Mouse (Mus musculus) frontal cortex, postnatal 10 days (tissue): ENCODE results near the gene Tsga10.
"Not testable (repeated sequence)": the region's sequence is repeated elsewhere in the genome, so short reads cannot be mapped to it uniquely, and the experiment has no call there.

Experiments
- DNase-seq, 2 experiments: peaks; one replicate each; pipeline ENCODE4 v3.0.0; 2022; ENCODE audit warnings: low spot score in 2 of 2, mixed read lengths in 1 of 2

Gene Tsga10

DNA sequence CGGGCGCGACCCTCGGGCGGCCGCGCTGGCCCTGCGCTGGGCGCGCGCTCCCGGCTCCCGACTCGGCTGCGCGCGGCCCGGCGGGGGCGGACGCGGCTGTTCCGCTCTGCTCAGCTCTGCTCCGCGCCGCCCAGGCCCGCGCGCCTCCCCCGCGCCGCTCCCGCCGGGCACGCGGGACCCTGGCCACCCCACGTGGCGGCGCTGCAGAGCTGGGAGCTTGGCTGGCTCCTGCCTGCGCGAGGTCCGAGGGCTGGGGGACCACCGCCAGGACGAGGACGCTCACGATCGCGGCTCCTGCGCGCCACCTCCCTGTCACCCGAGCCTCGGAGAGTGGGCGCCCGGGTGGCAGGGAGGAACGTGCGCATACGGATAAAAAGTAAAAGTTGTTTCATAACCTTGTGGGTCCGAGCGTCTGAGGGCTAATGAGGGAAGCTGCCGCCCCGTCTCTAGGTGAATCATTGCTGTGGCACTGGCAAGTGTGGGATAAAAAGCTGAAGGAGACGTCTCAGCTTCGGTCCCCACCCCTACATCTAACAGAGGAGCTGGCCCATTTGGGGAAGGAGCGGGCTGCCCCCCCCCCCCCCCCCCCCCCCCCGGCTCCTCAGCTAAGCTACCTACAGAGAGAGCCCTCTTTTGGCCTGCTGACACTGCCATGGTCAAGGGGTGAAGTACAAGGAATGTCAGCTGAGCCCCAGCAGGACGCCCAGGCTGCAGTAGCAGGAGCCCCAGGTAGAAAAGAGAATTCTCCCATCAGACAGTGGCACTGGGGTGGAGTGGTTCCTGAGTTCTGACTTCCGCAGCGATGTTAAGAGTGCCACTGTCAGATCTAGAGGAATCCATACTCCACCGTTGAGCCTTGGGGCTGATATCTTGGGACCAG lies 146.2 kb downstream of the Tsga10 start, which contains the start of gene 2010300C02Rik:
Gene 2010300C02Rik, minus strand, starts transcription at position 325 of the 880 bp plus-strand sequence.
- peak; percentile 66 to 80 for DNase-seq

- no peak for DNase-seq
These were observed 147.1 kb downstream of the Tsga10 start for GRCm38 (mm10) chr1:37719030-37719723.

- no peak for DNase-seq
These were observed 147.7 kb downstream of the Tsga10 start for GRCm38 (mm10) chr1:37718516-37718915.

DNA sequence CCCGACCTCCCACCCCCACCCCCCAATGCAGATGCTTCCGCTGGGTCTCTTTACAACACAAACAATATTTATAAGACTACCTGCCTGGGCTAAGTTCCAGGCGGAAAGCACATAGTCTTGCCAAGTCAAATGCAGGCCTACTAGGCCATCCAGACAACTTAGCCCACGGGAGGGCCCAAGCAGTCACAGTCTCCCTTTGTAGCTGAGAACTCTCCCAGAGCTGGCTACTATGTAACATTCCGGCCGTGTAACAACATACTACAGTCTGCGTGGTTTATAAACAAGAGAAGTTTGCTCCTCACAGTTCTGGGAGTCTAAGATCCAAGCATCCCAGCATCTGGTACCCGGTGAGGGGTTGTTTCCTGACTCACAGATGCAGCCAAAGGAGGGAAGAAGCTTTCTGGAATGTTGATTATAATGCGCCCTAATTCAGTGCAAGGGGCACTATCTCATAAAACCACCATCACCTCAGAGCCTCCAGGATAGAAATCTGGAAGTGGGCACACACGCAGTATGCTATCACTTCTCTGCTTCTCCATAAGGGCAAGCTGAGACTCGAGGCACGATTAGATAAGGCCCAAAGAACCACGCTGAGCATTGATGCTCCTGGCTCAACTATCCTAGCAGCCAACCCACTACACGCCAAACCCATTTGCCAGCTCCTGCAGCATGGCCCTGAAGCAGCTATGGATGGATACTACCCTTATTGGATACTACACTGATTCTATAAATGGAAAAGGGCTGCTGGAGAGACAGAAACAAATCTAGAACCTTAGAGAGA lies 148.6 kb downstream of the Tsga10 start:
- no peak for DNase-seq

- DNase-seq: not testable (repeated sequence)
These were observed 153.9 kb downstream of the Tsga10 start for GRCm38 (mm10) chr1:37712357-37712737.

DNA sequence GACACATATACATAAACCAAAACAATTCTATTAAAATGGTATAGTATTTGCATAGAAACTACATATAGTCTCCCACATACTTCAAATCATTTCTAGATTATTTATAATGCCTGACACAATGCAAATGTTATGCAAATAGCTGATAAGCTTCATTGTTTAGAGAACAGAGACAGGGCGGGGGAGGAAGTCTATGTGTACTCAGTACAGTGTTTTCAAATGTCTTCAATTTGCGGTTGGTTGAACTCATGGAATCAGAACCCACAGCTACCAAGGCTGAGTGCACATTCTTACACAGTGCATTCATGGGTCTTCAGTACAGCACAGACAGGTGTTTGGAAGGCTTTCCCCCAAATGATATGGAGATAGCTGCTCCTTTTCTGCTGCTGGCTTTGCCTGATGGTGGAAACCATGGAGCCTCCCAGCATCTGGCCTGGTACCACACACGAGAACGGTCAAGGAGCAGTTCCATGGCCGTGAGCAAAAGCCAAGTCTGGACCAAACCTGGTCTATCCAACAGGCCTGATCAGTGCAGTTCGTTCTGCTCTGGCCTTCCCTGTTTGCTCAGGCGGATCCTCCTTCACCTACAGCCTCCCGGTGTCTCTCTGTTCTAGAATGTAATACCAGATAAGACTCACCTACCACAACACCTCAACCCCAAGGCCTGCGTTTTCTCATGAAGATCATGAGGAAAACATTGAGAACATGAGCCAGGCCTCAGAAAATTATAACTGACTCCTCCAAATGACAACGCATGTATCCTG lies 154.5 kb downstream of the Tsga10 start:
- DNase-seq: no peak

DNA sequence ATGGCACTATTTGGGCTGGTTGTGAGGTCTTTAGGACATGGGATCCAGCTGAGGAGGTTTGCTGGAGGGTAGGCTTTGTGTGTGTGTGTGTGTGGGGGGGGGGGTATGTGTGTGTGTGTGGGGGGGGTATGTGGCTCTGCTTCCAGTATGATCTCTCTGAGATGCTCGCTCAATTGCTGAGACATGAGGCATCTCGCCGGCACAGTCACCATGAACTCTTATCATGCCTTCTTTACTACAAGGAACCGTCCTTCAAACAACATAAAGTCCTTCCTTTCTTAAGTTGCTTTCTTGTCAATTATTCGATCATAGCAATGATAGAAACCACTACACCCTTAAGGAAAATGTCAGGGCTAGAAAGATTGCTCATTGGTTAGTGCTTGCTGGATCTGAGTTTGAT lies 155.1 kb downstream of the Tsga10 start:
- no peak for DNase-seq

GRCm38 (mm10) chr1:37709736-37710135 lies 156.5 kb downstream of the Tsga10 start:
- DNase-seq: no peak

- DNase-seq: no peak
These were observed 157.8 kb downstream of the Tsga10 start for GRCm38 (mm10) chr1:37708270-37708955.
